Mouse (Mus musculus) Patski (cell line): ENCODE measurements around the gene Cenpa. TPM values are rescaled to one million over a fixed set of nuclear protein-coding genes. Genes with fewer than 3 reads are reported as not detected.

ENCODE experiments used
- ATAC-seq: fragments of 100-300 bp; one replicate; pipeline ENCODE4 v1.8.0; 2021
- CTCF ChIA-PET: fragments of 350-600 bp; sonication (Branson Sonifier 250); formaldehyde crosslinking; loops from one replicate; lab custom pipeline; 2022; ENCODE audit warnings: inconsistent platforms; lab: Charles Lee
- POLR2A ChIA-PET: fragments of 350-600 bp; sonication (Branson Sonifier 250); formaldehyde crosslinking; loops from one replicate; lab custom pipeline; 2022; ENCODE audit warnings: antibody characterized with exemption, inconsistent platforms; lab: Charles Lee
- DNase-seq: peaks from one replicate; pipeline ENCODE4 v3.0.0-alpha.2; 2011; ENCODE audit warnings: low read depth, low spot score
- H3K27me3 ChIP-seq: fragments of 371-371 bp; one replicate; pipeline ENCODE4 v1.5.1; 2021
- CTCF ChIP-seq: fragments of 100-300 bp; IDR thresholded peaks from one replicate; pipeline ENCODE4 v1.5.1; 2021
- in situ Hi-C: fragments of 300-500 bp; cut with MboI; formaldehyde crosslinking; loops from 3 replicates; pipeline ENCODE4 v1.11.1; 2018; ENCODE audit warnings: low pct_unique_long_range_greater_than_20kb, mixed read lengths
- polyA plus RNA-seq: library from polyadenylated mRNA; unstranded; gene quantifications from one replicate; pipeline ENCODE4 v1.2.3, GENCODE M21; 2021

Gene Cenpa
- polyA plus RNA-seq, 1 experiment from 2014 or later, result 106 TPM

GRCm38 (mm10) chr5:30659042-30659441, 7.5 kb upstream of the Cenpa start:
- in situ Hi-C loops, result no loop called here
- DNase-seq (no peak), ATAC-seq (no peak)
- CTCF ChIA-PET, result interaction anchor here (1.2 kb wide), 1 partner anchor 51 kb away, joined by 3 read pairs; no protein-coding TSS in a partner anchor
- no peak for TF ChIP-seq CTCF
- no peaks in the 10 kb centered on the region for H3K27me3 ChIP-seq
- POLR2A ChIA-PET, result no interaction called here

DNA sequence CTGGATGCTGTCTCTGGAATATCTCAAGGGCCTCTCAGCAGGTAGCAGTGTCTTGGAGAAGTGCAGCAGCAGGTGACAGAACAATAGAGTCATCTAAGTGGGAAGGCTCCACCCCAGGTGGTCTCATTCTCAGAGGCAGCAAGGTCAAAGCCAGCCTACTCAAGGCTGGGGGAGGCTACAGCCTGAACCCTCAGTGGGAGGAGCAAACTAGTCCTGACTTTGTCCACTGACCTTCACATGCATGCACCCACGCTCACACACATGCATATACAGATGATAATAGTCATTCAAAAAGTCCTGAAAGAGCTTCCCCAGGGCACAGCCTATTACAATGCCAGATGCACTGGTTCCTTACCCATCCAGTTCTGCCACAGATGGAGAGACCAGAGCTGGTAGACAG, 6.3 kb upstream of the Cenpa start:
- TF ChIP-seq CTCF, result no peak
- CTCF ChIA-PET, result interaction anchor here (1.5 kb wide), 1 partner anchor 26 kb away, joined by 3 read pairs; no protein-coding TSS in a partner anchor
- in situ Hi-C loops, result no loop called here
- H3K27me3 ChIP-seq, result no peaks in the 10 kb centered on the region
- ATAC-seq (no peak), DNase-seq (no peak)
- POLR2A ChIA-PET, result no interaction called here

GRCm38 (mm10) chr5:30660813-30661212, 5.8 kb upstream of the Cenpa start:
- TF ChIP-seq CTCF, result no peak
- in situ Hi-C loops, result no loop called here
- DNase-seq (no peak), ATAC-seq (no peak)
- H3K27me3 ChIP-seq, result no peaks in the 10 kb centered on the region
- ChIA-PET POLR2A (no interaction called here), CTCF (interaction anchor here (1.5 kb wide), 1 partner anchor 26 kb away, joined by 3 read pairs; no protein-coding TSS in a partner anchor)

GRCm38 (mm10) chr5:30665360-30665759, 1.2 kb upstream of the Cenpa start:
- ChIA-PET CTCF (interaction anchor here (1.1 kb wide), 1 partner anchor 14 kb away, joined by 3 read pairs; no protein-coding TSS in a partner anchor), POLR2A (no interaction called here)
- DNase-seq (no peak), ATAC-seq (no peak)
- in situ Hi-C loops, result no loop called here
- H3K27me3 ChIP-seq, result no peaks in the 10 kb centered on the region
- no peak for TF ChIP-seq CTCF

DNA sequence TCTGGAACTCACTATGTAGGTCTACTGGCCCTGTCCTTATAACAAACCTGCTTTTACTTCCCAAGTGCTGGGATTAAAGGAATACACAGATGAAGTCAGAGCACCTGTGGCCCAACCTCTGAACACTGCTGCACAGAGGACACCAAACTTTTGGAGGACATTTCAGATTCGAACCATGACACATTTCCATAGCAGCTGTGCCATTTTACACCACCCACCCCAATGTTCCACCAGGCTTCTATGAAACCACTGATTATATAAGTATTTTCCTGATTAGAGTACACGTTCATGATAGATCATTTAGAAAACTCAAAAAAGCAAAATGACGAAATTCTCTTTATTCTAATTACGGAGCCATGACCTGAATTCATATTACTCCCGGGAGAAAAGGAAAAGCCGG, 609 bp upstream of the Cenpa start:
- no peak for DNase-seq
- POLR2A ChIA-PET, result no interaction called here
- no peak for TF ChIP-seq CTCF

GRCm38 (mm10) chr5:30667215-30667614, 638 bp downstream of the Cenpa start:
- in situ Hi-C loops, result no loop called here
- DNase-seq, result no peak
- POLR2A ChIA-PET, result interaction anchor here (1.2 to 1.4 kb wide), 2 partner anchors 18 to 116 kb away, joined by 3 read pairs; no protein-coding TSS in a partner anchor
- no peaks in the 10 kb centered on the region for H3K27me3 ChIP-seq
- CTCF ChIA-PET, result interaction anchor here (1.1 to 1.2 kb wide), 2 partner anchors 19 to 42 kb away, joined by 3 to 4 read pairs; no protein-coding TSS in a partner anchor
- TF ChIP-seq CTCF, result no peak
- ATAC-seq, result no peak

More for the DNA sequence above, 609 bp upstream of the Cenpa start:
- CTCF ChIA-PET, result interaction anchor here (1.1 kb wide), 1 partner anchor 14 kb away, joined by 3 read pairs; no protein-coding TSS in a partner anchor
- no peaks in the 10 kb centered on the region for H3K27me3 ChIP-seq
- ATAC-seq, result no peak
- in situ Hi-C loops, result no loop called here

GRCm38 (mm10) chr5:30667686-30668085, 1.1 kb downstream of the Cenpa start:
- POLR2A ChIA-PET, result interaction anchor here (0.8 to 1.4 kb wide), 3 partner anchors 16 to 115 kb away, joined by 3 to 4 read pairs (median 3); no protein-coding TSS in a partner anchor
- in situ Hi-C loops, result no loop called here
- CTCF ChIA-PET, result interaction anchor here (0.9 to 1.8 kb wide), 3 partner anchors 13 to 107 kb away, joined by 3 to 6 read pairs (median 4); no protein-coding TSS in a partner anchor
- no peak for TF ChIP-seq CTCF
- H3K27me3 ChIP-seq, result no peaks in the 10 kb centered on the region
- DNase-seq (no peak), ATAC-seq (no peak)

DNA sequence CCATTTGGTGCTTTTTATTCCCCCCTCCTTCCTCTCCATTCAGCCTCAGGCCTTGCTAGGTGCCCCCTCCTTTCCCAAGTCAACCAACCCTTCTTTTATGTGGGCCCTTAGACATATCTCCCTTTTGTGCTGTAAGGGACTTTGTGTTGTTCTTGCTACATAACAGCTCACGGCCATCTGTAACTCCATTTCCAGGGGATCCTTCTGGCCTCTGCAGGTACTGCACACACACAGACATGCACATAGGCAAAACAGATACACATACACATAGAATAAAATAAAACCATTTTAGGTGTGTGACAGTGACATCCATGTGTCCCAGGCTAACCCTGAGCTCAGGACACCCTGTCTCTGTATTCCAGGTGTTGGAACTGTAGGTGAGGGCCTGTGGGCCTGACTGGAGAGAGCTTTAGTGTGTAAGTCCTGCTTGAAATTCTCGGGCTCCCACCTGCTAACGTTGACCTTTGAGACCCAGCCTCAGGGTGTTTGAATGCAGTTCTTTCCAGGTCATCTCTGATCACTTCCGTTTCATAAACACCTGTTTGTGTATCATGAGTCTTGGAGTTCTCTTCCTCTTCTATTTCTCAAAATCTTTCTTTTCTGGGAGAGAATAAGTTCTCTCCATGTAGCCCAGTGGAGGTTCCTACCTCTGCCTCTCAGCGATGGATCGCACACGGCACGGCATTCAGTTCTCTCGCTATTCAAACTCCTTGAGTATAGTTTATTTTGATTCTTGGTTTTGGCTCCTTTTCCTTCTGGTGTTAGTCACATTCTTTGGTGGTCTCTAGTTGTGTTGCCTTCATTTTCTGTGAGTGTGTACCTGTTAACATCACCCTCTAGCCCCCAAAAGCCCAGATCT, 2.3 kb downstream of the Cenpa start:
- in situ Hi-C loops, result no loop called here
- DNase-seq (no peak), ATAC-seq (no peak)
- no peak for TF ChIP-seq CTCF
- ChIA-PET POLR2A (interaction anchor here (0.8 to 1.3 kb wide), 2 partner anchors 13 to 17 kb away, joined by 3 to 4 read pairs; no protein-coding TSS in a partner anchor), CTCF (interaction anchor here (0.9 to 1.8 kb wide), 4 partner anchors 15 to 106 kb away, joined by 3 to 6 read pairs (median 4); no protein-coding TSS in a partner anchor)
- no peaks in the 10 kb centered on the region for H3K27me3 ChIP-seq

DNA sequence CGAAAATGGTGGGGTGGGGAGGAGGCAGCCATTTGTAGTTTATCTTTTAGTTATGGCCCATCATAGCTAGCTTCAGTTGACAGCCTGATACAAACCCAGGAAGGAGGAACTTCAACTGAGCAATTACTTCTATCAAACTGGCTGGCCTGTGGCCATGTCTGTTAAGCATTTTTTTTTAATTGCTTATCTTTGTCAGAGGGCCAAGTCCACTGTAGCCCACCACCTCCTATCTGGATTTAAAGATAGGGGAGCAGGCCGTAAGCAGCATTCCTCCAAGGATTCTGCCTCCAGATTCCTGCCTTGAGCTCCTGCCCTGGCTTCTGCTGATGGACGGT, 2.9 kb downstream of the Cenpa start:
- H3K27me3 ChIP-seq, result no peaks in the 10 kb centered on the region
- DNase-seq (no peak), ATAC-seq (no peak)
- in situ Hi-C loops, result no loop called here
- ChIA-PET POLR2A (interaction anchor here (1.3 kb wide), 1 partner anchor 13 kb away, joined by 3 read pairs; no protein-coding TSS in a partner anchor), CTCF (interaction anchor here (1.5 kb wide), 1 partner anchor 20 kb away, joined by 3 read pairs; no protein-coding TSS in a partner anchor)
- no peak for TF ChIP-seq CTCF

DNA sequence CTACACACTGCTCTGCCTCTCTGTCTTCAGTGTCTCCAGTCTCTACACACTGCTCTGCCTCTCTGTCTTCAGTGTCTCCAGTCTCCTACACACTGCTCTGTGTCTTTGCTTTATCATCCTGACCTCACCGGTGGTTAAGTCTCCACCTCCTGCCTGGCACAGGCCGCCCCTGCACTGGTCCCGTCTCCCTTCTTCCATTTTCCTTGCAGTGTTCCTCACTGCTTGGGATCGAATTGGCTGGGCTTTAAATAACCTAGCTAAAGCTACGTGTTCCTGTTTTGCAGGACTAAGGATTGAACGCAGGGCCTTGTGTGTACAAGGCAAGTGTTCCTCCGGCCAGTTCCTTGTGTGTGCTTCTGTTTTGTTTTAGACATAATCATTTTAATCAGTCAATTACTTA, 3.5 kb downstream of the Cenpa start:
- ChIA-PET CTCF (no interaction called here), POLR2A (interaction anchor here (1.3 kb wide), 1 partner anchor 14 kb away, joined by 3 read pairs; no protein-coding TSS in a partner anchor)
- DNase-seq (no peak), ATAC-seq (no peak)
- no peaks in the 10 kb centered on the region for H3K27me3 ChIP-seq
- in situ Hi-C loops, result no loop called here
- no peak for TF ChIP-seq CTCF
